Mouse (Mus musculus) limb, embryonic 10.5 days (tissue): ENCODE measurements at regions not wholly inside any gene's neighbourhood (a gene's known extent, or its start where the extent isn't known, plus 50 kb on each side); places are given as distances from the start of the nearest gene placed in this dataset.

Experiments used
- DNase-seq: peaks from one replicate; pipeline ENCODE4 v3.0.0-alpha.2; 2017; ENCODE audit warnings: low spot score
- H3K27ac ChIP-seq: fragments of 300-500 bp; sonication (generic); 2 replicates; pipeline ENCODE4 v1.5.1; 2016; ENCODE audit warnings: mild to moderate bottlenecking
- H3K27me3 ChIP-seq: fragments of 300-500 bp; sonication (generic); 2 replicates; pipeline ENCODE4 v1.6.1; 2016; ENCODE audit warnings: low read depth, mild to moderate bottlenecking; ENCODE audit not compliant: poor library complexity, severe bottlenecking
- H3K36me3 ChIP-seq: fragments of 300-500 bp; sonication (generic); 2 replicates; pipeline ENCODE4 v1.6.1; 2016; ENCODE audit warnings: mild to moderate bottlenecking, moderate library complexity
- H3K4me1 ChIP-seq: fragments of 300-500 bp; sonication (generic); 2 replicates; pipeline ENCODE4 v1.6.1; 2016
- H3K4me3 ChIP-seq: fragments of 300-500 bp; sonication (generic); 2 replicates; pipeline ENCODE4 v1.5.1; 2016; ENCODE audit warnings: mild to moderate bottlenecking, moderate library complexity
- H3K9me3 ChIP-seq: fragments of 300-500 bp; sonication (generic); replicated peaks from 2 replicates; pipeline ENCODE4 v1.6.1; 2016; ENCODE audit warnings: mild to moderate bottlenecking
- WGBS: fragments of 180-500 bp; shearing (Covaris S2); methylation state at CpG from one replicate; pipeline ENCODE4 v1.1.7; 2016; 5-methylcytosine and 5-hydroxymethylcytosine counted together

- Histone ChIP-seq H3K27ac (no peak overlapping the region), H3K4me3 (no peak overlapping the region), H3K4me1 (no peaks in the 10 kb centered on the region), H3K36me3 (no peaks in the 10 kb centered on the region), H3K27me3 (no peaks in the 10 kb centered on the region), H3K9me3 (no peaks in the 10 kb centered on the region)
- DNase-seq, result no peak
- 84% methylated on average over 5 of the region's 5 CpGs for WGBS
Measured at GRCm38 (mm10) chr4:33639821-33640575, 284.4 kb upstream of the Cnr1 start.

- no peak for DNase-seq
Measured at GRCm38 (mm10) chr4:33640576-33641255, 283.7 kb upstream of the Cnr1 start.

DNA sequence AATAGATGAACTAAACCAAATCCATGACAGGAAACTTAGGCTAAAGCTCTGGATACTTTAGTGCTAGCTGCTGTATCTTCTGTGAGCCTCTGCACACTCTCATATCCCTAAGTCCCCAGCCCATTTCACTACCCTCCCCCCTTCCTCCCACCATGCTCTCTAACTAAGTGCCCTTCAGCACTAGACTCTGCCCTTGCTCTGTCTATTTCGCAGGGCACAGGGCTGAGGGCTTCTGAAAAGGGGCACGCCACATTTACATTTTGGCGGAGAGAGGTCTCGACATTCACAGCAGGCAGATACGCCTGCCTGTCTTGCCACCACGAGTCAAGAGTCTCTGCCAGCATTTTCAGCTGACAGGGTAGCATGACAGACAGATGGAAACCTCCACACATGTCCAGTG is 282.5 kb upstream of the Cnr1 start:
- H3K4me1 ChIP-seq, result no peaks in the 10 kb centered on the region
- H3K36me3 ChIP-seq, result no peaks in the 10 kb centered on the region
- no peaks in the 10 kb centered on the region for H3K27me3 ChIP-seq
- no peak overlapping the region for H3K27ac ChIP-seq
- H3K4me3 ChIP-seq, result no peak overlapping the region
- DNase-seq, result no peak
- WGBS, result 84% methylated on average over 6 of the region's 6 CpGs
- H3K9me3 ChIP-seq, result no peaks in the 10 kb centered on the region

More at GRCm38 (mm10) chr4:33640576-33641255, 283.7 kb upstream of the Cnr1 start:
- H3K4me3 ChIP-seq, result no peak overlapping the region
- H3K36me3 ChIP-seq, result no peaks in the 10 kb centered on the region
- H3K27me3 ChIP-seq, result no peaks in the 10 kb centered on the region
- no peaks in the 10 kb centered on the region for H3K4me1 ChIP-seq
- no peaks in the 10 kb centered on the region for H3K9me3 ChIP-seq
- H3K27ac ChIP-seq, result no peak overlapping the region
- 77% methylated on average over 11 of the region's 11 CpGs for WGBS

- no peak overlapping the region for H3K27ac ChIP-seq
- no peak overlapping the region for H3K4me3 ChIP-seq
- H3K4me1 ChIP-seq, result no peaks in the 10 kb centered on the region
- WGBS, result 94% methylated on average over 13 of the region's 13 CpGs
- no peaks in the 10 kb centered on the region for H3K36me3 ChIP-seq
- H3K27me3 ChIP-seq, result no peaks in the 10 kb centered on the region
- no peak for DNase-seq
- no peaks in the 10 kb centered on the region for H3K9me3 ChIP-seq
Measured at GRCm38 (mm10) chr4:33642526-33642925, 281.9 kb upstream of the Cnr1 start.

GRCm38 (mm10) chr4:33645217-33645616 is 279.2 kb upstream of the Cnr1 start:
- no peaks in the 10 kb centered on the region for H3K36me3 ChIP-seq
- H3K9me3 ChIP-seq, result no peaks in the 10 kb centered on the region
- no peak overlapping the region for H3K4me3 ChIP-seq
- DNase-seq, result no peak
- H3K27me3 ChIP-seq, result no peaks in the 10 kb centered on the region
- 86% methylated on average over 2 of the region's 2 CpGs for WGBS
- no peaks in the 10 kb centered on the region for H3K4me1 ChIP-seq
- no peak overlapping the region for H3K27ac ChIP-seq

DNA sequence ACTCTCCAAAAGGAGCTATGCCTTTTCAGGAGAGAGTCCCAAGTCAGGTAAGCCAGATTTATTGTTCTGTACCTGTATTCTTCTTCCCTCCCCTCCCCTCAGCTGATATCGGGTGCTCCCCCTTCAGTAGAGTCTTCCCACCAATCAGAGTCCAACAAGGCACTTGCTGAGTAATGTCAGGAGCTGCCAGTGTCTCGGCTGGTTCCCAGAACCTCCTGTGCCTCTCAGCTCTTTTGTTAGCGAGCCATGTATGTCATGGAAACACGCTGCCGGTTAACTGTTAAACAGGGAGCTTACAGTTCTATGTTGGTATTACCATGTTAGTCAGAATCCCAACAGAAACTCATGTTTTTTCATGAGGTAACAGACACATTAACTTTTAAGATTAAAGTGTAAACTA is 273.1 kb upstream of the Cnr1 start:
- Histone ChIP-seq H3K27ac (no peak overlapping the region), H3K4me3 (no peak overlapping the region), H3K9me3 (no peaks in the 10 kb centered on the region), H3K36me3 (no peaks in the 10 kb centered on the region), H3K27me3 (no peaks in the 10 kb centered on the region), H3K4me1 (no peaks in the 10 kb centered on the region)
- DNase-seq, result no peak
- WGBS, result 84% methylated on average over 5 of the region's 5 CpGs

GRCm38 (mm10) chr4:33659766-33660165 is 264.6 kb upstream of the Cnr1 start:
- H3K27me3 ChIP-seq, result no peaks in the 10 kb centered on the region
- H3K36me3 ChIP-seq, result no peaks in the 10 kb centered on the region
- no peak overlapping the region for H3K4me3 ChIP-seq
- H3K4me1 ChIP-seq, result peaks cover 19% of the 10 kb centered on the region
- DNase-seq, result no peak
- no peaks in the 10 kb centered on the region for H3K9me3 ChIP-seq
- 92% methylated on average over 14 of the region's 14 CpGs for WGBS
- no peak overlapping the region for H3K27ac ChIP-seq

- Histone ChIP-seq H3K9me3 (no peaks in the 10 kb centered on the region), H3K4me3 (no peak overlapping the region), H3K4me1 (peaks cover 19% of the 10 kb centered on the region), H3K27ac (no peak overlapping the region), H3K36me3 (no peaks in the 10 kb centered on the region), H3K27me3 (no peaks in the 10 kb centered on the region)
- WGBS, result 78% methylated on average over 5 of the region's 5 CpGs
- no peak for DNase-seq
Measured at GRCm38 (mm10) chr4:33660553-33660952, 263.8 kb upstream of the Cnr1 start.

GRCm38 (mm10) chr4:33661862-33662261 is 262.5 kb upstream of the Cnr1 start:
- DNase-seq, result no peak
- H3K27me3 ChIP-seq, result no peaks in the 10 kb centered on the region
- WGBS, result 94% methylated on average over 3 of the region's 3 CpGs

DNA sequence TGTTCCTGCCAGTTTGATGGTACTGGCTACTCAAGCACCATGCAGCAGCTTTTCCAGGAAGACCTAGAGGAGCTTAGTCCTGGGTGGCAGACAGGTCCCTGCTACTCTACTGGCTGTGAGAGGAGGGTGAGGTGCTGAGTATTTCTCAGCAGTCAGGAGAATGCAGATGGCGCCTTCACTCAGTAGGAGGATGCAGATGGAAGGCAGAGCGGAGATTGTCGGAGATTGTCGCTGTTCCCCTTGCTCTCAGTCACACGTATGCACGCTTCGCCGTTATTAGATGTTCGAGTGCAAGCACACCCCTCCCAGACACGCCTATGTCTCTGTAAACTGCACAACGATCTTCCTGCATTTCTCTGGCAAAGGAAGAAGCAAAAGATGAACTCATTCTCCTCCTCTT is 261.4 kb upstream of the Cnr1 start:
- no peak for DNase-seq
- no peaks in the 10 kb centered on the region for H3K9me3 ChIP-seq
- WGBS, result 80% methylated on average over 11 of the region's 11 CpGs
- H3K4me3 ChIP-seq, result no peak overlapping the region
- H3K27me3 ChIP-seq, result no peaks in the 10 kb centered on the region
- H3K36me3 ChIP-seq, result no peaks in the 10 kb centered on the region
- H3K4me1 ChIP-seq, result peaks cover 25% of the 10 kb centered on the region
- H3K27ac ChIP-seq, result no peak overlapping the region

More at GRCm38 (mm10) chr4:33661862-33662261, 262.5 kb upstream of the Cnr1 start:
- Histone ChIP-seq H3K4me3 (no peak overlapping the region), H3K4me1 (peaks cover 19% of the 10 kb centered on the region), H3K36me3 (no peaks in the 10 kb centered on the region), H3K9me3 (no peaks in the 10 kb centered on the region), H3K27ac (no peak overlapping the region)

GRCm38 (mm10) chr4:33663616-33664473 is 260.5 kb upstream of the Cnr1 start:
- no peaks in the 10 kb centered on the region for H3K36me3 ChIP-seq
- H3K4me1 ChIP-seq, result peaks cover 25% of the 10 kb centered on the region
- H3K27me3 ChIP-seq, result no peaks in the 10 kb centered on the region
- H3K9me3 ChIP-seq, result no peaks in the 10 kb centered on the region
- 51% methylated on average over 11 of the region's 11 CpGs for WGBS
- no peak for DNase-seq
- H3K27ac ChIP-seq, result peak overlapping the region; percentile 66
- no peak overlapping the region for H3K4me3 ChIP-seq

DNA sequence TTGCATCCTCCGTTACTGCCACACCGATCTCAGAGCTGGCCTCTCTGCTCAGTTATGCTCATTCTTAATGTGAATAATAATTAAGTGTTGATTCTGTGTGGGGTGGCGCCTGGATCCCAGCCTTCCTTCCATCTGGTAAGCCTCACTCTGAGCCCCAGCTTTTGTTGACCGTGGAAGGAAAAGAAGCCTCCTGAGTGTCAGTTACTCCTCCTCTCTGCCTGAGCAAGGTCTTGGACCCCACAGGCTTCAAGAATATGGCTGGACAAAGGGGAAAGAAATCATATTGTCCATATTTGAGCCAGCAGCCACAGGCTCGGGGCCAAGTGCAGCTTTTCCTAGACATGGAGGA is 259.9 kb upstream of the Cnr1 start:
- no peak for DNase-seq
- no peaks in the 10 kb centered on the region for H3K36me3 ChIP-seq
- H3K4me3 ChIP-seq, result no peak overlapping the region
- peaks cover 25% of the 10 kb centered on the region for H3K4me1 ChIP-seq
- H3K27ac ChIP-seq, result no peak overlapping the region
- WGBS, result 89% methylated on average over 5 of the region's 5 CpGs
- no peaks in the 10 kb centered on the region for H3K27me3 ChIP-seq
- H3K9me3 ChIP-seq, result no peaks in the 10 kb centered on the region
